In genomic region chr19:53340423-53340822, GRCm38 (mm10) we compare ENCODE assay signal across 12 mouse cellular contexts. TPM values are rescaled to one million over a fixed set of nuclear protein-coding genes. Genes with fewer than 3 reads are reported as not detected.
A peak's percentile ranks its signal among the peaks of the same experiment; 100 is the strongest.
DNase-seq lines count a peak whose midpoint lies in the region; ATAC-seq and TF ChIP-seq lines count a peak whose summit lies in the region.
"Had no signal": no experiment of that assay in that cellular context is flagged by ENCODE, and none has a peak within 500 bp of the region (broad histone marks: within the 10 kb centered on the region; RNA-seq: fewer than 3 reads in every experiment).

No protein-coding gene starts in this region.

- DNase-seq in adrenal gland, postnatal 14 days: peak; percentile 40
- DNase-seq in adrenal gland, postnatal 10 days: no peak
- peak; percentile 63 for DNase-seq in midbrain, embryonic 14.5 days
- peak; percentile 82 for DNase-seq in kidney, postnatal 10 days
- DNase-seq in stomach, postnatal 0 days (ENCODE audit: low spot score): peak; percentile 60
- DNase-seq in right cerebral cortex, postnatal 14 days: no peak
- DNase-seq in gastrocnemius, postnatal 36 days: no peak
- DNase-seq: heart, postnatal 36 days; right cerebral cortex, postnatal 4 days had no signal

- H3K27me3 ChIP-seq in midbrain, embryonic 14.5 days (ENCODE audit: control insufficient read depth, insufficient read depth, low read length): no peaks in the 10 kb centered on the region
- no peaks in the 10 kb centered on the region for H3K27me3 ChIP-seq in midbrain, embryonic 13.5 days
- H3K27me3 ChIP-seq in stomach, postnatal 0 days (ENCODE audit: control insufficient read depth, insufficient read depth, low read length): no peaks in the 10 kb centered on the region

- peak overlapping the region; percentile 20 for H3K4me2 ChIP-seq in midbrain, embryonic 14.5 days (ENCODE audit: low read length)
- no peak overlapping the region for H3K4me2 ChIP-seq in midbrain, embryonic 13.5 days (replicated peaks)
- H3K4me2 ChIP-seq in stomach, postnatal 0 days (replicated peaks; ENCODE audit: low read depth): no peak overlapping the region

- intact Hi-C loops in gastrocnemius, postnatal 36 days (cut with DNase I): no loop called here

- WGBS in midbrain, embryonic 14.5 days: 34% methylated on average over 6 of the region's 6 CpGs
- 29% methylated on average over 6 of the region's 6 CpGs for WGBS in midbrain, embryonic 13.5 days
- 17% methylated on average over 6 of the region's 6 CpGs for WGBS in stomach, postnatal 0 days

- ATAC-seq in midbrain, embryonic 14.5 days (ENCODE audit: low FRiP score, low TSS enrichment): no peak
- no peak for ATAC-seq in midbrain, embryonic 13.5 days
- no peak for ATAC-seq in stomach, postnatal 0 days (ENCODE audit: low FRiP score, low TSS enrichment)

- H3K27ac ChIP-seq in midbrain, embryonic 14.5 days (replicated peaks; ENCODE audit: low read depth, low read length): no peak overlapping the region
- H3K27ac ChIP-seq in midbrain, embryonic 13.5 days: no peak overlapping the region
- no peak overlapping the region for H3K27ac ChIP-seq in stomach, postnatal 0 days (replicated peaks)

- H3K4me3 ChIP-seq in midbrain, embryonic 14.5 days (replicated peaks; ENCODE audit: low read depth, low read length): no peak overlapping the region
- H3K4me3 ChIP-seq in midbrain, embryonic 13.5 days (replicated peaks): no peak overlapping the region
- no peak overlapping the region for H3K4me3 ChIP-seq in stomach, postnatal 0 days (ENCODE audit: low read depth, low read length)

- no peaks in the 10 kb centered on the region for H3K4me1 ChIP-seq in midbrain, embryonic 14.5 days (ENCODE audit: control insufficient read depth, insufficient read depth, low read length)
- H3K4me1 ChIP-seq in midbrain, embryonic 13.5 days (replicated peaks): peaks cover 30% of the 10 kb centered on the region
- H3K4me1 ChIP-seq in stomach, postnatal 0 days (replicated peaks; ENCODE audit: control insufficient read depth, insufficient read depth): no peaks in the 10 kb centered on the region

- H3K9ac ChIP-seq in midbrain, embryonic 14.5 days (replicated peaks; ENCODE audit: low read length): no peak overlapping the region
- H3K9ac ChIP-seq in midbrain, embryonic 13.5 days (replicated peaks): no peak overlapping the region
- no peak overlapping the region for H3K9ac ChIP-seq in stomach, postnatal 0 days (ENCODE audit: low read length)

- no peaks in the 10 kb centered on the region for H3K9me3 ChIP-seq in midbrain, embryonic 14.5 days (ENCODE audit: control insufficient read depth, low read length)
- 0 out of 2 replicates have a peak, but pooled peaks cover 4% of the 10 kb centered on the region for H3K9me3 ChIP-seq in midbrain, embryonic 13.5 days
- H3K9me3 ChIP-seq in stomach, postnatal 0 days (ENCODE audit: control insufficient read depth, low read length): no peaks in the 10 kb centered on the region

- peaks cover 9% of the 10 kb centered on the region for H3K36me3 ChIP-seq in midbrain, embryonic 14.5 days (ENCODE audit: control insufficient read depth, insufficient read depth, low read length)
- H3K36me3 ChIP-seq in midbrain, embryonic 13.5 days: peaks cover 25% of the 10 kb centered on the region
- H3K36me3 ChIP-seq in stomach, postnatal 0 days (ENCODE audit: control insufficient read depth, insufficient read depth, low read length): no peaks in the 10 kb centered on the region

- TF ChIP-seq CTCF in stomach, postnatal 0 days (IDR thresholded peaks at IDR 0.05; ENCODE audit: low read depth): no peak

- no peak for TF ChIP-seq EP300 in stomach, postnatal 0 days (optimal IDR thresholded peaks at IDR 0.05)

RNA-seq across cellular contexts. Expression of gene Mxi1, which starts 30.1 kb away (rescaled TPM):
- 27.3 and 31.0 TPM in 2 replicates for total RNA-seq in adrenal gland, postnatal 14 days (2021)
- total RNA-seq in adrenal gland, postnatal 10 days (2021): 10 to 100 TPM; 31.0 to 31.7 TPM
- polyA plus RNA-seq in midbrain, embryonic 14.5 days (2014; fragmentation: Nextera tagmentation; extraction: Ambion mirVana): 51.0 and 59.3 TPM in 2 replicates
- polyA plus RNA-seq in midbrain, embryonic 13.5 days (2015; fragmentation: Nextera tagmentation; extraction: Ambion mirVana): 32.4 and 50.7 TPM in 2 replicates
- 28.6 and 31.3 TPM in 2 replicates for polyA plus RNA-seq in stomach, postnatal 0 days (2015; fragmentation: Nextera tagmentation; extraction: Ambion mirVana)
- total RNA-seq in gastrocnemius, postnatal 36 days (2021): 10 to 100 TPM; 35.9 to 47.1 TPM

RNA-seq across cellular contexts. Expression of gene Gm10197, which starts 31.1 kb away (rescaled TPM):
- not detected in 2 replicates for total RNA-seq in adrenal gland, postnatal 14 days (2021)
- total RNA-seq in adrenal gland, postnatal 10 days (2021): not detected
- 4.4 TPM in 1 of 2 replicates, not detected in the other for polyA plus RNA-seq in midbrain, embryonic 14.5 days (2014; fragmentation: Nextera tagmentation; extraction: Ambion mirVana)
- not detected in 2 replicates for polyA plus RNA-seq in midbrain, embryonic 13.5 days (2015; fragmentation: Nextera tagmentation; extraction: Ambion mirVana)
- polyA plus RNA-seq in stomach, postnatal 0 days (2015; fragmentation: Nextera tagmentation; extraction: Ambion mirVana): not detected in 2 replicates
- not detected for total RNA-seq in gastrocnemius, postnatal 36 days (2021)
- total RNA-seq: heart, postnatal 36 days had no signal
- polyA plus RNA-seq: forebrain, embryonic 11.5 days; limb, embryonic 11.5 days had no signal

RNA-seq across cellular contexts. Expression of gene Smndc1, which starts 50.0 kb away (rescaled TPM):
- 43.0 and 44.7 TPM in 2 replicates for total RNA-seq in adrenal gland, postnatal 14 days (2021)
- 10 to 100 TPM; 37.5 to 38.5 TPM for total RNA-seq in adrenal gland, postnatal 10 days (2021)
- polyA plus RNA-seq in midbrain, embryonic 14.5 days (2014; fragmentation: Nextera tagmentation; extraction: Ambion mirVana): 37.2 and 42.0 TPM in 2 replicates
- polyA plus RNA-seq in midbrain, embryonic 13.5 days (2015; fragmentation: Nextera tagmentation; extraction: Ambion mirVana): 42.6 and 46.8 TPM in 2 replicates
- 26.1 and 26.6 TPM in 2 replicates for polyA plus RNA-seq in stomach, postnatal 0 days (2015; fragmentation: Nextera tagmentation; extraction: Ambion mirVana)
- total RNA-seq in gastrocnemius, postnatal 36 days (2021): 10 to 100 TPM; 20.9 to 25.2 TPM

Comparison
In these comparisons a context has a peak if more than half of its experiments do, and no peak if none do; other contexts are left out.
1. DNase-seq: peak in adrenal gland, postnatal 14 days (single experiment), midbrain, embryonic 14.5 days (single experiment), kidney, postnatal 10 days (single experiment) and stomach, postnatal 0 days (single experiment); none in adrenal gland, postnatal 10 days (single experiment), right cerebral cortex, postnatal 14 days (single experiment) and gastrocnemius, postnatal 36 days (0 of 2).